Mouse (Mus musculus) liver, embryonic 14.5 days (tissue): ENCODE results near the gene Renbp.

Experiments
- CTCF ChIP-seq: IDR thresholded peaks from 2 replicates; pipeline ENCODE4 v1.5.1; 2016; ENCODE audit warnings: antibody characterized with exemption, low read depth, control low read depth
- EP300 ChIP-seq: IDR thresholded peaks from 2 replicates; pipeline ENCODE4 v1.6.1; 2016; ENCODE audit warnings: antibody characterized with exemption, low read depth

- TF ChIP-seq CTCF (no peak), EP300 (no peak)
Observed at GRCm38 (mm10) chrX:73922550-73922882, 8.1 kb downstream of the Renbp start.
